Mouse (Mus musculus) layer of hippocampus, adult 9-11 months (tissue): ENCODE data around the gene Ddi2.

ENCODE experiments used
- DNase-seq: peaks from one replicate; pipeline ENCODE4 v3.0.0; 2022

Ddi2 gene

DNA sequence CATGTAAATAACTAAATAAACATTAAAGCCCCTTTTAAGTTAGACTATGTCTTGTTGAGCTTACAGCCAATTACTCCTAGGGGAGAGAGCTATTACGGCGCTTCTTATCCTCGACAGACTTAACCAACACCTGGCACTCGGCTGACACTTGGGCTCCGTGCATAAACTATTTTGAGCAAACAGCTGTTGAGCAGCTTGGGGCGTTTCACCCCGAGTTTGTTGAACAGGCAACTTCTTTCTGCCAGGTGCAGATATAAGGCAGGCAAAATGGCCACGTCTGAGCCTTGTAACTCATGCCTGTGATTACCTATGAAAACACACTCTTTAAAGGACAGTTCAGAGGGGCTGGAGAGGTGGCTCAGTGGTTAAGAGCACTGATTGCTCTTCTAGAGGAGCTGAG lies 14.8 kb upstream of the Ddi2 start:
- no peak for DNase-seq

DNA sequence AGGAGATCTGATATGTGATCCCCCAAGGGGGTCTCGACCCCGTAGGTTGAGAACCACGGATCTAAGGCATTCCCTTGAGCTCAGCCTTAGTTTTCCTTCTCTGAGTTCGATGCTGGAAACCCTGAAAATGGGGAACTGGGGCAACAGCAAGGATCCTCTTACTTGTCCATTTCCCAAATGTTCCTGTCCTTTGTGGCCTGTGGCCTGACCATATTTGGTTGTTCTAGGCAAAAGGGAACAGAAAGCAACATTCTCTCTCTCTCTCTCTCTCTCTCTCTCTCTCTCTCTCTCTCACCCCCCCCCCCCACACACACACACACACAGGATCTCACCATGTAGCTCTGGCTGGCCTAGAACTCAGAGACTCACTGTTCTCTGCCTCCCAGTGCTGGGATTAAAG lies 13.6 kb upstream of the Ddi2 start:
- no peak for DNase-seq

DNA sequence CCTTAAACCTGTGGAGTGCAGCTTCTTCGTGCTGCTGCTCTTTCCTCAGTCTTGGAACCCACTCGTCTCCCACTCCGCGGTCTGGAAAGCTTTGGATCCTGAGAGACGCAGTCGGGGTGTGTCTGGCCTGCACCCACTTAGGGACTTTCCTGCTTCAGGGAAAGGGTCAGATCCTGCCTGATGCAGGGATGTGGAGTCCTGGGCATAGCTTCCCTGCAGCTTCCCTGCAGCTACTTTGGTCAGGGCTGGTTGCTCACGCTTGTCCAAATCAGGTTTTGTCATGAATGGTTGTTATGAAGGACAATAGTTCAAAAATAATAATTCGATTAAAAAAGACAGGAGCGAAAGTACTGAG lies 12.0 kb upstream of the Ddi2 start:
- no peak for DNase-seq

DNA sequence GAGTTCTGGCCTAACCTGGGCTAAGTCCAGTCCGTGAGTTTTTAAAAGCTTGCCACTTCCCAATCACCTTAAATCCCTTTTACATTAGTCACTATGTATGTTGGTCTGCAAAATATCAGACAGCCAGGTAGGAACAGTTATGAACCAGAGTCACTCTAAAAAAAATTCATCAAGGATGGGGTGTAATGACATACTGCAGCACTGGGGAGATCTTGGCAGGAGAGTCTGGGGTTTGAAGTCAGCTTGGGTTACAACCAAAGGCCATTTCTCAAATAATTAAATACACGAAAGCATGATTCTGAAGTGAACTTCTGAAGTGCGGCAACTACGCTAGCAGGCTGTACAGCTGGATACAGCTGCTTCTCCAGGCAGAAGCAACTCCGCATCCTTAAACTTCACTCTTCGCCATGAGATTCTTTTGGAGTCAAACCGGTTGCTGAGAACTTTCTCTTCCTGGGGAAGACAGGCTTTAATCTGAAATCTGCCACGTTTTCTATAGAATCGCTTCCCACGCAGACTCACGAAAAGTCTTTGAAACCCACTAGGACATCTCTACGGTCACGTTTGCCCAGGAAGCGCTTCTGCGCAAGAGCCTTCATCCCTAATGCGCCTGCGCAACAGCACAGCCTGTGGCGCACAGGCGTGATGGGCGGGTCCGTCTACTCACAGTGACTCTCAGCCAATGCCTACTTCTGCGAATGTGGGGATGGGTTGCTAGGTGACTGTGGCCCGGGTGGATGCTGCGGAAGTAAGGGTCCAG lies 11.4 kb upstream of the Ddi2 start:
- DNase-seq: peak; percentile 96

DNA sequence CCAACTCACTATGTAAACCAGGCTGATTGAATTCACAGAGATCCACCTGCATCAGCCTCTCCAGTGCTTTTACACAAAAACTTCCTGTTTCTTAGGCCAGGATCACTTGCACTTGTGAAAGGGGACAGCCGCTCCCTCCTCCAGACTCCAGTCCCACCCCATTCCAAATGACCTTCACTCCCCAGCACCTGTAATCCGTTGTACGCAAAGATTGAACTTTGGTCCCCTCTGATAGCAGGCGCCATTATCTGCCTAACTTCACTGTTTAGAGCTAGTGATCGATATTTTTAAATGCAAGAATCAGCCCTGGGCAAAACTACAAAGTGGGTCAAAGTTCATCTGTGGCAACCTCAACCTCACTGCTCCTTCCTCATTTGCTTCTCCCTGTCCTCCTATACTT lies 8.5 kb upstream of the Ddi2 start:
- no peak for DNase-seq

DNA sequence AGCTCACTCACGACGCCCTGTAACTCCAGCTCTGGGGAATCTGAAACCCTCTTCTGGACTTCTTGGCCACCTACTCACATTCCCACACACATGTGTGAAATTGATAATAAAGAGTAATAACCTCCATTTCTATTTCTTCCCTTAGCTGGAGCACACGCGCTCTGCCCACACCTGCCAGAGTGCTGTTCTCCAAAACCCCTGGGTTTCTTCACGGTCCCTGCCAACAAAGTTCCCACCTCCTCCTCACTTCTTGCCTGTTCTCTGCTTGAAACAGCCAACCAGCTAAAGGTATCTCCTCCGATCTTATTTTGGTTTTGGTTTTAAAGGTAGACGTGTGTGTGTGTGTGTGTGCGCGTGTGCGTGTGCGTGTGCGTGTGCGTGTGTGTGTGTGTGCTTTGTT lies 7.2 kb upstream of the Ddi2 start:
- no peak for DNase-seq

DNA sequence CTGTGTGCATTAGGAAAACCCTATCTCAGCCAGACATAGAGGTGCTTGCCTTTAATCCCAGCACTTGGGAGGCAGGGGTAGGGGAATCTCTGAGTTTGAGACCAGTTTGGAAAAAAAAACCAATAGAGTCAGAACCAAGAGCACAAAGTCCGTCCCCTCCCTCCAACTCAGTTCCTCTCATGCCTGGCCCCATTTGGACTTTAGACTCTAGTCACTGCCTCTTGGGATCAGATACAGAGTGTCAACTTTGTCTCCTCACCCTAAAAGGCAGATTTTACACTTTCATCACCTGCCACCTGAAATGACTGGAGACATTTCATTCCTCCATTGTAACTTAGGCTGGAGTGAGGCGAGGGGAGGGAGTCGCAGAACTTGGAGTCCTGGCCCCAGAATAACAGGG lies 6.0 kb upstream of the Ddi2 start:
- DNase-seq: no peak

DNA sequence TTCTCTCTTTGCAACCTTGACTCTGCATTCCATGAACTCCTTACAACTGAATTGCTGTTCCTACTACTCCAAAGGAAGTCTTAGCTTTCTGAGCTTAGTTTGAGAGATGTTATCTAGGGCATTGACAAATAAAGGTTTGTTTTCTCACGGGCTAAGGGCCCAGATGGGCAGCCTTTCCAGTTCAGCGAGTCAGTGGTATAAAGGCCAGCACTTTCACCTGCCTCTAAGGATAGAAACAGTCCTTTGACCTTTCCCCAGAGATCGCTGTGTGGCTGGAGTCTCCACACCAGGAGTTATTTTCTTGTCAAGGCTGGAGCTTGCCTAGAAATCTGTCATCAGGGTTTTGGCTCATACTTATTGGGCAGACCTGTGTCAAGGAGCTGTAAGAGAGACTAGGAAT lies 2.5 kb upstream of the Ddi2 start:
- DNase-seq: no peak

GRCm38 (mm10) chr4:141725277-141725676 lies 2.1 kb upstream of the Ddi2 start:
- DNase-seq: no peak

- no peak for DNase-seq
Observed at GRCm38 (mm10) chr4:141724594-141724993, 1.4 kb upstream of the Ddi2 start.

GRCm38 (mm10) chr4:141723673-141724068 lies 452 bp upstream of the Ddi2 start:
- no peak for DNase-seq

DNA sequence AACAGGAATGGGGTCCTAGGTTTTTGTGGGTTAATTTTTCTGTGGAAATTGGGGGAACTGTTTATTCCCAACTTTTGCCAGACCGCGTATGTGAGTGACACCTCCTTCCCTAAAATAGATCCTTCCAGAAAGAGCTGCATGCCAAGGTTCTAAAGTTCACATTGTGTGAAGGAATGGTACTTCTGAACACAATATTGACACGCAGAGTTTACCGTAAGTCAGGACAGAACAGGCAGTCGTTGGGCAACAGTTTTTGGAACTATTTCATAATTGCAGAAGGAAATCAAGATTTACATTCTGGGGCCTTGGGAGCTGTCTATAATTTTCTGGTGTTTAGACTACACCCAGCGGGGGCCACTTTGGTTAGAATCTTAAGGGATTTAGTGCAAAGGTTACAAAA lies 1.3 kb downstream of the Ddi2 start:
- DNase-seq: no peak

GRCm38 (mm10) chr4:141720761-141721523 lies 2.3 kb downstream of the Ddi2 start:
- no peak for DNase-seq

- DNase-seq: no peak
Observed at GRCm38 (mm10) chr4:141719304-141719703, 3.9 kb downstream of the Ddi2 start.

DNA sequence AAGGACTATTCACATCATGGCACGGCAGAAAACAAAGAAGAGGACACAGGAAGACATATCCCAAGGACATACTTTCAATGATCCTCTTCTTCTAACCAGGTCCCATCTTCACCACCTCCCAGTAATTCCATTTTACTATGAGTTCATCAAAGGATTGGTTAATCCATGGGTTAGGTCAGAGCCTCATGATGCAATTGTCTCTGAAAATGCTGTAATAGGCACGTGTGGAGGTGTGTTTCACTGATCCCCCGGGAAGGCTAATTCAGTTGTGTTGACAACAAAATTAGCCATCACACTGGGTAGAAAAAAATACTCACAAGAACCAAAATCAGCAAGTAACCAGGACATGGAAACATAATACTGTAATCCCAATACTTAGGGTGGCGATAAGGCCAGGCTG lies 5.6 kb downstream of the Ddi2 start:
- DNase-seq: no peak

DNA sequence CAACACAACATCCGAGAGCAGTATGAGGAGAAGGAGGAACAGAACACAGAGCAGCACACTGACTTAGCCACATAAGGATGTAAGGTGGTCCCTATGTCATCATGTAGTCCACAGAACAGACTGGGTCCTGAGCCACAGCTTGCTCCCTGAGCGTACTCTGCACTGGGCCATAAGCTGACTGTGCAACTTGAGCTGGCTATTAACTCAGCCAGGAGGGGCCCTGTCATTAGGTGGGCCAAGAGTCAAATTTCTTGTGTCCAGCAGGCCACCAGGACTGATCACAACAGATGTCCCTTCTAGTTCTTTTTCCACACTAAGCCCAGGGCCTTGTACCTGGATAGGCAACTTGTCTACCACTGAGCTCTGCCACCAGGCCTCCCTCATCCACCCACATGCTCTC lies 8.2 kb downstream of the Ddi2 start:
- no peak for DNase-seq

DNA sequence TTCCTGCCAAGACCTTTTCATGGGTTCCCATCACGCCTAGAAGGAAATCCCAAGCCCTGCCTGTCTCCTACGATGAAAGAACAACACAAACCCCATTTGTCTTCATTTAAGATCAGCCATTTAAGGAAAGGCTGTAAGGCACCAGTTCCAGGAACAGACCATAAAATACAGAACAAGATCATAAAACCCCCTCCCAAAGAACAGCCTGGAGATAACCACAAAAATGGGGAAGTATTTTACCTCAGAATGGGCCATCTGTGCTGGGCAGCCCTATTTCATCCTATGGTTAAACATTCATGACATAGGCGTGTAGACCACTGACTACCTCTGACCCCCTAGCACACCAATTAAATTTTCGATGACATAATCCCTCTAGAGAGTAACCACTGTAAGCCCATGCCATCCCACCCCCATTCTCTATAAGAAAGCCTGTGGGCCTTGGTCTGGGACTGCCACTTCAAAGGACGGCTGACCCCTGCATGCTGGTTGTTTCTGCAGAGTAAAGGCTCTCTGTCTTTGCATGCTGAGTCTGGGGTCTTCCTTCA lies 9.5 kb downstream of the Ddi2 start:
- no peak for DNase-seq

DNA sequence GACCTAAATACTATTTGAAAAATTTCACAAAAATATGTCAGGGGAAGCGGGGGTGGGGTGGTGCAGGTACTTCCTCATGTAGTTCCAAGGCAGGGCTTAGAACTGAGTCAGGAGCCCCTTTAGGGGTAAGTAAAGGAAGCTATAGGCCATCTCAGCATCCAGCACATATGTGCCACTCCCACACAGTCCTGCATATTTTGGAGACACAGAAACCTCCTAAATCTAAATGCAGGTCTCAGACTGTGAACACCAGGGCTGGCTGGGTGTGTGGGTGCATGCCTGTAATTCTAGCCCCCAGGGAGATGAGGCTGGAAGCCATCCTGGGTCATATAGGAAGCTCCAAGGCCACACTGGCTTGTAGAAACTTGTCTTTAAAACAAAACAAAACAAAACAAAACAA lies 12.0 kb downstream of the Ddi2 start:
- no peak for DNase-seq

- no peak for DNase-seq
Observed at GRCm38 (mm10) chr4:141708971-141709370, 14.2 kb downstream of the Ddi2 start.

- DNase-seq: no peak
Observed at GRCm38 (mm10) chr4:141708005-141708404, 15.2 kb downstream of the Ddi2 start.

- peak; percentile 91 for DNase-seq
Observed at GRCm38 (mm10) chr4:141705331-141705730, 17.9 kb downstream of the Ddi2 start.

DNA sequence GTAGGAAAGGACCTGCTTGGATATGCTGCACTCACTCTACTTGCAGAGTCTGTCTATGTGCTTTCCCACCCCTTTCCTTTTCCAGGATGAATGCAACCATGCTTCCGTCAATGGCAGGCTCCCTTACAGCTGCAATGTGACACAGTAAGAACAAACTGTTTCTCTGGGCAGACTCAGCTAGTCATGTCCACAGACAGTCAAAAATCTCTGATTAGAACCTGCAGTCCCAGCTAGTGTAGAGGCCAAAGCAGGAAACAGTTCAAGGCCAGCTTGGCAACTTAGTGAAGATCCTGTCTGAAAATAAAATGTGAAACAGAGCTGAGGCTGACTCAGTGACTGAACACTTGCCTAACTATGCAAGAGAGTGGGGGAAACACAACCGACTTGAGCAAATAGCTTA lies 18.6 kb downstream of the Ddi2 start:
- no peak for DNase-seq

- DNase-seq: no peak
Observed at GRCm38 (mm10) chr4:141694719-141695118, 28.5 kb downstream of the Ddi2 start.

DNA sequence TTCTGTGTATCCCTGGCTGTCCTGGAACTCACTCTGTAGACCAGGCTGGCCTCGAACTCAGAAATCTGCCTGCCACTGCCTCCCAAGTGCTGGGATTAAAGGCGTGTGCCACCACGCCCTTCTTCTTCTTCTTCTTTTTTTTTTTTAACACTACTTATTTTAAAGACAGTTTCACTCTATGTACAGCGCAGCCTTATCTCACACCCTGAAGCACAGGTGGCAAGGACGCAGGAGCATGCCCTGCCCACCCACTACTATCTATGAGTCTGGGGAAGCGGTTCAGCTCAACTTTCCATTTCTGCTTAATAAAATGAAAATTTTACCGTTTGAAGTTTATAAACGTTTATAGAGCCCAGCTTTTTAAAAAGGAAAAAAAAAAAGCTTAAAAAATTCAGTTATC lies 34.7 kb downstream of the Ddi2 start:
- no peak for DNase-seq

- peak; percentile 63 for DNase-seq
Observed at GRCm38 (mm10) chr4:141686525-141686924, 36.7 kb downstream of the Ddi2 start.
